In genomic region chr7:108965968-108966367, GRCm38 (mm10) we compare ENCODE assay signal across 14 mouse cellular contexts. TPM values are rescaled to one million over a fixed set of nuclear protein-coding genes. Genes with fewer than 3 reads are reported as not detected.
DNase-seq lines count a peak whose midpoint lies in the region; ATAC-seq and TF ChIP-seq lines count a peak whose summit lies in the region.
"Had no signal": no experiment of that assay in that cellular context is flagged by ENCODE, and none has a peak within 500 bp of the region (broad histone marks: within the 10 kb centered on the region; RNA-seq: fewer than 3 reads in every experiment).

No protein-coding gene starts in this region.

- H3K27ac ChIP-seq in heart, adult 2 months = no peak overlapping the region
- H3K27ac ChIP-seq in lung, embryonic 14.5 days (ENCODE audit: low read depth) = no peak overlapping the region
- no peak overlapping the region for H3K27ac ChIP-seq in ES-Bruce4 (ENCODE audit: insufficient read depth, low read length)
- H3K27ac ChIP-seq: embryonic facial prominence, embryonic 12.5 days; limb, embryonic 15.5 days had no signal

- H3K27me3 ChIP-seq in heart, adult 2 months (ENCODE audit: control insufficient read depth, insufficient read depth, low read length) = no peaks in the 10 kb centered on the region
- no peaks in the 10 kb centered on the region for H3K27me3 ChIP-seq in lung, embryonic 14.5 days (ENCODE audit: insufficient read depth, low read length)
- H3K27me3 ChIP-seq in ES-Bruce4 (ENCODE audit: control insufficient read depth, insufficient read depth, low read length, poor library complexity, severe bottlenecking) = no peaks in the 10 kb centered on the region
- H3K27me3 ChIP-seq: embryonic facial prominence, embryonic 12.5 days had no signal

- H3K4me1 ChIP-seq in heart, adult 2 months (ENCODE audit: control insufficient read depth, insufficient read depth, low read length) = no peaks in the 10 kb centered on the region
- no peaks in the 10 kb centered on the region for H3K4me1 ChIP-seq in lung, embryonic 14.5 days (ENCODE audit: insufficient read depth)
- no peaks in the 10 kb centered on the region for H3K4me1 ChIP-seq in ES-Bruce4 (ENCODE audit: control insufficient read depth, insufficient read depth, low read length)
- H3K4me1 ChIP-seq: embryonic facial prominence, embryonic 12.5 days; limb, embryonic 15.5 days had no signal

- no peaks in the 10 kb centered on the region for H3K79me2 ChIP-seq in heart, adult 2 months (replicated peaks; ENCODE audit: control insufficient read depth, insufficient read depth, low read length)

- no peaks in the 10 kb centered on the region for H3K9me3 ChIP-seq in lung, embryonic 14.5 days (ENCODE audit: low read depth, low read length)
- no peaks in the 10 kb centered on the region for H3K9me3 ChIP-seq in ES-Bruce4 (replicated peaks; ENCODE audit: control insufficient read depth, insufficient read depth, low read length, poor library complexity, severe bottlenecking)
- H3K9me3 ChIP-seq: embryonic facial prominence, embryonic 12.5 days; limb, embryonic 15.5 days had no signal

- H3K4me3 ChIP-seq in heart, adult 2 months = no peak overlapping the region
- H3K4me3 ChIP-seq in lung, embryonic 14.5 days (ENCODE audit: low read depth, low read length) = no peak overlapping the region
- no peak overlapping the region for H3K4me3 ChIP-seq in ES-Bruce4 (ENCODE audit: low read depth, low read length)
- H3K4me3 ChIP-seq: embryonic facial prominence, embryonic 12.5 days; limb, embryonic 15.5 days had no signal

- WGBS in heart, adult 2 months = 23% methylated on average over 2 of the region's 2 CpGs
- 12% methylated on average over 2 of the region's 2 CpGs for WGBS in lung, embryonic 14.5 days

- H3K36me3 ChIP-seq in heart, adult 2 months (ENCODE audit: control insufficient read depth, insufficient read depth, low read length) = no peaks in the 10 kb centered on the region
- no peaks in the 10 kb centered on the region for H3K36me3 ChIP-seq in lung, embryonic 14.5 days (ENCODE audit: insufficient read depth)
- no peaks in the 10 kb centered on the region for H3K36me3 ChIP-seq in ES-Bruce4 (ENCODE audit: control insufficient read depth, insufficient read depth, low read length, poor library complexity, severe bottlenecking)
- H3K36me3 ChIP-seq: embryonic facial prominence, embryonic 12.5 days; limb, embryonic 15.5 days had no signal

- intact Hi-C loops in heart, adult 2 months (cut with DNase I) = no loop called here
- intact Hi-C loops in heart, postnatal 25 days (cut with DNase I) = loop anchor here (2.0 kb wide), 2 partner anchors 55 to 63 kb away; no protein-coding TSS in a partner anchor

- H3K9ac ChIP-seq in heart, adult 2 months (ENCODE audit: low read depth, low read length) = no peak overlapping the region
- H3K9ac ChIP-seq in lung, embryonic 14.5 days = no peak overlapping the region
- no peak overlapping the region for H3K9ac ChIP-seq in ES-Bruce4 (ENCODE audit: low read depth, poor library complexity, severe bottlenecking)
- H3K9ac ChIP-seq: embryonic facial prominence, embryonic 12.5 days; limb, embryonic 15.5 days had no signal

- no peak for ATAC-seq in lung, embryonic 14.5 days (ENCODE audit: insufficient read depth)
- 0 out of 2 replicates have a peak, but pooled peaks have one; percentile 14 for ATAC-seq in megakaryocyte, adult 5-6 weeks (ENCODE audit: poor library complexity, severe bottlenecking)

- TF ChIP-seq POLR2A in heart, adult 2 months (IDR thresholded peaks at IDR 0.05; ENCODE audit: insufficient read depth, low read depth, low read length) = no peak
- TF ChIP-seq POLR2A in ES-Bruce4 (IDR thresholded peaks at IDR 0.05; ENCODE audit: insufficient read depth, low read length) = no peak

- DNase-seq in heart, adult 2 months = no peak
- no peak for DNase-seq in heart, postnatal 25 days (ENCODE audit: low spot score)
- DNase-seq in lung, embryonic 14.5 days = no peak
- DNase-seq in lung, adult 18-20 months = no peak
- no peak for DNase-seq in embryo, embryonic 10.5 days (ENCODE audit: low spot score)
- no peak for DNase-seq in right cerebral cortex, postnatal 25 days
- DNase-seq: cerebellum, adult 8-10 months; lung, postnatal 4 days had no signal

- TF ChIP-seq CTCF in heart, adult 2 months (IDR thresholded peaks at IDR 0.05) = peak; percentile 49
- peak; percentile 40 for TF ChIP-seq CTCF in lung, embryonic 14.5 days (IDR thresholded peaks at IDR 0.05; ENCODE audit: low read depth)
- peak; percentile 23 for TF ChIP-seq CTCF in ES-Bruce4 (IDR thresholded peaks at IDR 0.05; ENCODE audit: low read depth, low read length)

- no peak overlapping the region for H3K4me2 ChIP-seq in lung, embryonic 14.5 days
- H3K4me2 ChIP-seq: embryonic facial prominence, embryonic 12.5 days; limb, embryonic 15.5 days had no signal

- TF ChIP-seq EP300 in heart, adult 2 months (IDR thresholded peaks at IDR 0.05; ENCODE audit: insufficient read depth, low read depth, low read length) = no peak
- 0 out of 2 replicates have a peak, but pooled peaks have one; percentile 12 for TF ChIP-seq EP300 in ES-Bruce4 (IDR thresholded peaks at IDR 0.05; ENCODE audit: insufficient read depth, low read depth, low read length)

RNA-seq across cellular contexts. Expression of gene Tub, which starts 15.8 kb away (rescaled TPM):
- under 1 TPM; 0.26 to 0.52 TPM for total RNA-seq in heart, adult 2 months (2021)
- 0.45 and 1.2 TPM in 2 replicates for polyA plus RNA-seq in heart, adult 2 months (2012; rRNA removed)
- total RNA-seq in heart, postnatal 25 days (2021) = under 1 TPM; 0.26 to 0.36 TPM
- 2.0 and 2.2 TPM in 2 replicates for polyA plus RNA-seq in lung, embryonic 14.5 days (2014; fragmentation: Nextera tagmentation; extraction: Ambion mirVana)
- 3.2 and 3.8 TPM in 2 replicates for polyA plus RNA-seq in ES-Bruce4 (2011; ENCODE audit: insufficient read depth, insufficient read length, low read depth, missing spikeins)
- not detected in 2 replicates for total RNA-seq in megakaryocyte, adult 5-6 weeks (2015)
- total RNA-seq in megakaryocyte, adult 5-6 weeks (2017) = not detected in 2 replicates

RNA-seq across cellular contexts. Expression of gene Eif3f, which starts 31.8 kb away (rescaled TPM):
- total RNA-seq in heart, adult 2 months (2021) = 10 to 100 TPM; 78.6 to 97.2 TPM
- polyA plus RNA-seq in heart, adult 2 months (2012; rRNA removed) = 72.1 and 72.8 TPM in 2 replicates
- total RNA-seq in heart, postnatal 25 days (2021) = 10 to 100 TPM; 79.2 to 85.2 TPM
- polyA plus RNA-seq in lung, embryonic 14.5 days (2014; fragmentation: Nextera tagmentation; extraction: Ambion mirVana) = 108 and 119 TPM in 2 replicates
- polyA plus RNA-seq in ES-Bruce4 (2011; ENCODE audit: insufficient read depth, insufficient read length, low read depth, missing spikeins) = 223 and 235 TPM in 2 replicates
- 208 and 215 TPM in 2 replicates for total RNA-seq in megakaryocyte, adult 5-6 weeks (2015)
- total RNA-seq in megakaryocyte, adult 5-6 weeks (2017) = 65.0 and 75.5 TPM in 2 replicates

RNA-seq across cellular contexts. Expression of gene Nlrp10, which starts 36.0 kb away (rescaled TPM):
- 10 to 100 TPM; 17.4 to 21.0 TPM for total RNA-seq in heart, adult 2 months (2021)
- polyA plus RNA-seq in heart, adult 2 months (2012; rRNA removed) = 8.1 and 14.4 TPM in 2 replicates
- total RNA-seq in heart, postnatal 25 days (2021) = 10 to 100 TPM; 21.2 to 23.1 TPM
- 0.22 and 0.65 TPM in 2 replicates for polyA plus RNA-seq in lung, embryonic 14.5 days (2014; fragmentation: Nextera tagmentation; extraction: Ambion mirVana)
- not detected in 2 replicates for polyA plus RNA-seq in ES-Bruce4 (2011; ENCODE audit: insufficient read depth, insufficient read length, low read depth, missing spikeins)
- total RNA-seq in megakaryocyte, adult 5-6 weeks (2015) = 0.80 and 0.96 TPM in 2 replicates
- total RNA-seq in megakaryocyte, adult 5-6 weeks (2017) = 0.53 and 1.6 TPM in 2 replicates
- polyA plus RNA-seq: forebrain, embryonic 11.5 days; intestine, embryonic 14.5 days had no signal

Comparison
In these comparisons a context has a peak if more than half of its experiments do, and no peak if none do; other contexts are left out.
1. RNA of gene Nlrp10, which starts 36.0 kb away (total RNA-seq): 21.2 to 23.1 TPM in heart, postnatal 25 days and 17.4 to 21.0 TPM in heart, adult 2 months; 0.53 to 1.6 TPM in megakaryocyte, adult 5-6 weeks; every median in the first group is over 4 times any median in the second.
2. Peak in every context shown above with its lines, with median percentiles within 50 percentile points of each other: CTCF ChIP-seq.